Mouse (Mus musculus): ENCODE measurements around the gene Gemin4.

Gene Gemin4

DNA sequence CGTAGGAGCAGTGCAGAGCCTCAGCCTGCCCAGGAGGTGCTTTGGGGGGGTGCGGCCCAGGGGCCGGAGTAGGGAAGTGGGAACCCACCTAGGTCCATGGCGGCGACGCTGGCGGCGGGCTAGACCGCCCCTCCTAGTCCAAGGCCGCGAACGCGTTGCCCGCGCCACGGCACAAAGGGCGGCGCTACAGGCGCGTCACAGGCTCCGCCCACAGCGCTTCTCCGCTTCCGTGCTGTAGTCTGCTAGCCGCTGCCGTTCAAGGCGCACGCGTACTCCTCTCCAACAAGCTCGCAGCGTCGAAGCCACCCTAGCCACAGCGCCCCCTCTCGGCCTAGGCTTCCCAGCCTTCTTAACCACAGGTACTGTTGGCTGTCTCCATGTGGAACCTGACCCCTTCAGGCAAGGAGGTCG is at the start of gene Gemin4, which contains the start of gene Dbil5:
Gene Gemin4 (minus strand): TSS at position 275 of the 411 bp plus-strand sequence.
Gene Dbil5 (plus strand): TSS at position 219 of the 411 bp plus-strand sequence.
- peak; percentile 13; the same call in 1 of the 2 replicates for TF ChIP-seq GATA4 (IDR thresholded peaks at IDR 0.05; ENCODE audit: insufficient replicate concordance, low read length)

DNA sequence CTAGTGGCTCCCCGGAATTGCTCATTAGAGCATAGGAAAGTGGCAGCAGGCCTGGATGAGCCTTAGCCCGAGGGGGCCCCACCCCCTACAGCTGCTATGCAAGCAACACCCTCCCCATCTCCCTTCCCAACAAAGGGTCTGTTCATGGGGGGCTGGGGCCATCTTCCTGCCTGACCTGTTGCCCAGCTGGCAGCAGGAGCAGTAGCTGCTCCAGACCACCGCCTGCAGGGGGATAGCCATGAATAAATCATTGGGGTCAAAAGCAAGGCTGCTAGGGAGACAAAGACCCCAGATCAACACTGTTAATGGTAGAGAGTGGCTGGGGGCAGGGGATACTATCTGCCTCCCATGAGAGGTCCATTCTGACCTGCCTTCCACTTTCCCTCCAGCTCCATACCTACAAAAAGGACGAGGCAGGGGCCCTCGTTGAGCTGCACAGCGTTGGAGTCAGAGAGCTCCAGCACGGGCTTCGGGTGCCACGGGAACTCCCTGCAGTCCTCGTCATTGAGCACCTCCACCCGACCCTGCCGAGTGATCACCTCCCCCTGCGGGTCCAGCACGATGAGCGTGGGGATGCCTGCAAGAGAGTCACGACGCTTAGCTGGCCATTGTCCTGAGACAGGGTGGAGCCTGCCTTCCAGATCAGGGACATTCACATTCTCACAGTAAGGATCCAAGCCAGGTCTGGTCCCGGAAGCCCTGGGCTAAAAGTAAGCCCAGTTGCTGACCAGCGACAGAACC is 45.3 kb upstream of the Gemin4 start:
- TF ChIP-seq GATA4 (IDR thresholded peaks at IDR 0.05; ENCODE audit: insufficient replicate concordance, low read length), result no peak

DNA sequence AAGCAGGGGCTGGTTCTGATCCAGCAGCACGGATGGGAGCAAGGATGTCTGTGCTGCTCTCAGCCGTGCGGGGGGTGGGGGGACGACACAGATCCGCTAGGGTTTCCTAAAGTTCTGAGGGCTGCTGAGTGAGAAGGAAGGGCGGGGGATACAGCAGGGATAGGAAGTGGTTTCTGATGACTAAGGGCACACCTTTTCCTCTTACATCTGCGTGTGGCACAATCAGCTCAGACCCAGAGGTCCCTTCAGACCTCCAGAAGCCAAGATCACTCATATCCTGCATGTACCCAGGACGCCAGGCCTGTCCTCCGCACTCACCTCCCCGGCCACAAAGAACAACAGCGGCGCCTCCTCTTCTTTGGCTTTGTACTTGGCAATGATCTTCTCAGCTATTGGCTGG is 43.8 kb upstream of the Gemin4 start:
- peak; percentile 49; the same call in 1 of the 2 replicates for TF ChIP-seq GATA4 (IDR thresholded peaks at IDR 0.05; ENCODE audit: insufficient replicate concordance, low read length)

DNA sequence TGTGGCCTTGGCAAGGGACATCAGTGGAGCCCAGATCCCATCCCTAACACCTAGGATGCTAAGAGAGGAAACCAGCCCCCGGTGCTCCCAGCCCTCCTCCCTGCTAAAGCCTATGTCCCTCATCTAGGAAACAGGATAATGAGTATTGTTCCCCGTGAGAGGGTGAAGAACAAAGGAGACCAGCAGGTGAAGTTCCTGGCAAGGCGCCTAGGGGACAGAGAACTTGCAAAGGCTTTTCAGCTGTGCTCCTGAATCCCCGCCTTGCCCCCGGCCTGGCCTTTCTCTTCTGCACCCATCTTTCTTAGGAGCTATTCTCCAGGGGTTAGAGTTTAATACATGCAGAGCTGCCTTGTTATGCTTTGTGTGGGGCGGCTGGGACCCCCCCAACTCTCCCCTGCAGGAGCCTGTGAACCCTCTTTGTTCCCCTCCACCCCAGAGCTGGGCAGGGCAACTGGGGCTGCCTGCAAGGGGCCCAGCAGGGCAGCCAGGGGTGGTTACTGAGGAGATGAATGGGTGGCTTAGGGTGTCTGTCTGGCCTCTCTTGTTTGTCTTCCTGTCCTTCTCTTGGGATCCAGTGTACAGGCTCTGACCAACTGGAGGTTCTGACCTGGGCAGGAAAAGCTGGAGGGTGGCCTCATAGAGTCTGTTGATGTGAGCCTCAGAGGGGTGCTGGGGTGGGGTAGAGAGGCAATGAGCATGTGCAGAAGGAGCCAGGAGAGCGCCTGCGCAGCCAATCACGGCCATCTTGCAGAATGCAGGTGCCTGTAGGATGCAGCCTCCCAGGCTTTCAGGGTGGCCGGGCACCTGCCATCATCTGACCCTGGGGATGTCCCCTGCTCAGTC is 43.0 kb upstream of the Gemin4 start:
- no peak for TF ChIP-seq GATA4 (IDR thresholded peaks at IDR 0.05; ENCODE audit: insufficient replicate concordance, low read length)

DNA sequence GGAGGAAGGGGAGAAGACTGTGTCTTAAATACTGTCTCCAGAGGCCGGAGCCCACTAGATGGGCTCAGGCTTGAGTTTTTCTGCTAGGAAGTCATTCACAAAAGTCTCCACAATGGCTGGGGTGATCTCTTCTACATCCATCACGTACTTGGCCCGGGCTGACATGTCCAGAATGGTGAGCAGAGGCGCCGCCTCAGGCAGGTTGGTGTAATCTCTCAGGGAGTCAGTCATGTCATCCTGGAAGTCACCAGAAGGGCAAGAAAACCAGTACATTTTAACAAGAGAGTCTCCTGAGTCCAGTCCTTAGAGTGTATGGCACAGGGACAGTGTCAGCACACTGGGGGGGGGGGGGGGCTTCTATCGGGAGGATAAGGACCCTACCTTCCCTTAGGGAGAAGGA is 41.0 kb upstream of the Gemin4 start:
- TF ChIP-seq GATA4 (IDR thresholded peaks at IDR 0.05; ENCODE audit: insufficient replicate concordance, low read length), result no peak

DNA sequence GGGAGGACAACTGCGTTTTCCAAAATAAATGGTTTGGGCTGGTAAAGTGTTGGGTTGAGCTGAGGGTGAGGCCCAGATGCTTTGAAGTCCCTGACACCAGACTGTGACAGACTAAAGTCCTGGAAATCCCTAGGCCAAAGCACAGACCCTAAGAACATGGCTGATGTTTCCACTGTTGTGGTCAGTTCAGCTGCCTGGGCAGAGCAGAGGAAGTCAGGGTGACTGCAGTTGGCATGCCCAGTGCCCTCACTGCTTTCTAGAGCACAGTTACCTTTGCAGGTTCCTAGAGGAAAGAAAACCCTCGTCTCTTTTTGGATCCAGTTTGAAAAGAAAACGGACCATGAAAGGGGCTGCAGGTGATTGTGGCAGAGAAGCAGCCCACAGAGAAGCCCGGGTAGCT is 39.9 kb upstream of the Gemin4 start:
- no peak for TF ChIP-seq GATA4 (IDR thresholded peaks at IDR 0.05; ENCODE audit: insufficient replicate concordance, low read length)

DNA sequence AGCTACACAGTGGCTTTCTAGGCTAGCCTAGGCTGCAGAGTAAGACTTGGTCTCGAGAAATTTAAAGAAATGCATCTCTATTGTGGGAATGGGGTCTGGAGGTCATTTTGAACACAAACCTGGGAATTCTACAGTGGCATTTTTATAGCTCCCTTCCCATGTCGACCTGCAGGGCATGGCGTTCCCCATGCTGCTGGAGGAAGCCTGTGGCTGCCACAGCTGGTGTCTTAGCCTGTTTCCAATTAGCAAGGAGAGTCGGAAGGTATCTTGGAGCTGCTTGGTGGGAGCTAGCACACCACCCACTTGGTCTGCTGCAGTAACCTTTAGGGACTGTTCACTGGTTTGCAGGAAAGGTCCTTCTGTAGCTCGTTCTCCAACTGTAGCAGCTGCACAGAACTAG is 38.7 kb upstream of the Gemin4 start:
- no peak for TF ChIP-seq GATA4 (IDR thresholded peaks at IDR 0.05; ENCODE audit: insufficient replicate concordance, low read length)

DNA sequence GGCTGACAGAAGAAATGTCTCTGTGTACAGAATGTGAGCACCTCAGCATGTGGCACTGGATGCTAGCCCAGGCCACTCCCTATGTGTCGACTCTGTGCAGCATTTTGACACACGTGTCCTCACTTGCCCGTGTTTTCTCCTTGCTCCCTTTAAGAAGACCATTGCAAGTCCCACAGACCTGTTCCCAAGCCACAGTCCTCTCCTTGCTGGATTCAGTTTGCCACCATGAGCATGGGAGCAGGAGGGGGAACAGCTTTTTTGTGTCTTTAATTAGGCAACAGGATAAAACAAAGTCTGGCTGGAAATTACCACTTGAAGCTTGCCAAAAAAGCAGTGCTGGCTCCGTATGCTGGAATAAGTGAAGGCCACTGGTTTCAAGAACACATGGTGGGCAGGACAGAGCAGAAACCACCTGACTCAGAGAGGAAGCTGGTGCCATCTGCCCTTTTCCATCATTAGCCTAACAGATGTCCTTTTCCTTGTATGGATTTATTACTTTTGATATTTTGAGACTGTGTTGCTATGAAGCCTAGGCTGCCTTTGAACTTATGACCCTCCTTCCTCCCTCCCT is 38.1 kb upstream of the Gemin4 start:
- TF ChIP-seq GATA4 (IDR thresholded peaks at IDR 0.05; ENCODE audit: insufficient replicate concordance, low read length), result no peak

DNA sequence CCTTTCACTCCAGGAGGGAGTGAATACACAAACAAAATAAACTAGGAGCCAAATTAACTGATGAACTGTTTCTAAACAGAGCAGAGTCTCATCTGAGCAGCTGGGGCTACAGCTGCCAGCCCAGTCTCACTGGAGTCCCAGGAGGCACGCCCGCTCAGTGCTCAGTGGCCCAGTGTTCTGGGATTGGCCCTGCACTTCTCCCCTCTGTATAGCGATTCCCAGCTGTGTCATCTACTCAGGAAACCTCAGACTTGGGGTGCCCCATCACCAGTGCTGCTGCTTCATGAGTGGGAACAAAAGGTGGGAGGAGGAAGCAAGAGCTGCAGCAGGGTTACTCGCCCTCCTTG is 36.4 kb upstream of the Gemin4 start:
- TF ChIP-seq GATA4 (IDR thresholded peaks at IDR 0.05; ENCODE audit: insufficient replicate concordance, low read length), result no peak

DNA sequence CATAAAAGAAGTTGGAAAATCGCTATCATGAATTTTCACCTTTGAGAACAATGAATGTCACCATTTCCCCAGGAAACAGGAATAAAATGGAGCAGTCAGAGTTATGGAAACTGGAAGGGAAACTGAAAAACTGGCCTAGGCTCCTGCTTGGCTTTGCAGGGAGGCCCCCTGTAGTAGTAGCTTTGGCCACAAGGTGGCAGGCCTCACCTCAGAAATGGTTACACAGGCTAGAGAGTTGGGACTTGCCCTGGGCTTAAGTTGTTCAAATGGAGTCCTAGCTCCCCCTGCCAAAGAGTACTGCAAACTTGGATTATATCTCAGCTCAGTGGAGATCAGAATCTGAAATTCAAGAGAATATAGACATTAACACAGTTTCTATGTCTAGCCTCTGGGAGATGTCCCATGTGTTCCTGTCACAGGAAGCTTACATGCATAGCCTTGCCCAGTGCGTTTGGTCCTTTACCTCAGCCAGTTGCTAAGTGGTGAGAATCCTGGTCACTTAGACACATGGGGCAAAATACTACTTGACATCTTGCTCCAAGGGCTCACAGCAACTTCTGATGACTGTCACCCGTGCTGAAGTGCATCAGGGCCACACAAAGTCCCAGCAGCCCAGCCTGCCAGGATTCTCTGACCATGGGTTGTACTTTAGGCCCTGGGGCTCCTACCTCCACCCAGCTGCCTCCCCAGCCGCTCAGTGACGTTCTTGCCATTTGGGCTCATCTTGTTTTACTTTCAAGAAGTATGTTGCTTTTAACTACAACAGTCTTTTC is 35.9 kb upstream of the Gemin4 start:
- TF ChIP-seq GATA4 (IDR thresholded peaks at IDR 0.05; ENCODE audit: insufficient replicate concordance, low read length), result no peak

DNA sequence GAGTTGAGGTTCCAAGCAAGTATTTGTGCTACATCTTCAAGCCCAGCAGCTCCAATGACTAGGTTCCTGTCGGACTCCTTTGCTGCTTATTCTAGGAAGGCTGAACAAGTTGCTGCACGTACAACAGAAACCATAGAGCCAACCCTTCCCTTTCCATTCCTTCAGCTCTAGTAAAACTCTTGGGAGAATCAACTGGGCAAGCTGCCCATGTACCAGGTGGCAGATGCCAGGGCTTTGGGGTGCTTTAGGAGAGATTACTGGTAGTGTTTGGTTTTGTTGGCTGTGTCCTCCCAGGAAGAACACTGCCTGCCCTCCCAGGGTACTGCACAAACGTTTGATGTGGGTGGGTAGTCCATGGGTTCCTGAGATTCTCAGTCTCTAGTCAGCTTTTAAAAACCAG is 34.6 kb upstream of the Gemin4 start:
- TF ChIP-seq GATA4 (IDR thresholded peaks at IDR 0.05; ENCODE audit: insufficient replicate concordance, low read length), result no peak

DNA sequence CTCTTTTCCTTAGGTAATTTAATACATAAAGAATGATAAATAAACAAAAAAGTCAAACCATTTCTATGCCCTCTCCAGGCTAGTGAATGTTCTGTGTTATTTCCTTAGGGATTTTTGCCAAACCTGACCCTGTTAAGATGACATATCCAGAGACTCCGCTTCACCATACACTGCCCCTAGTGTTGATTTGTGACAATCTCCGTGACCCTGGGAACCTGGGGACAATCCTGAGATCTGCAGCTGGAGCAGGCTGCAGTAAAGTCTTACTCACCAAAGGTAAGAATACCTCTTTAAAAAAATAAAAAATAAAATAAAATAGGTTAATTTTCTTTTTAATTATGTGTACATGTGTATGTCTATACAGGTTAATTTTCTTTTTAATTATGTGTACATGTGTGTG is 29.8 kb upstream of the Gemin4 start:
- no peak for TF ChIP-seq GATA4 (IDR thresholded peaks at IDR 0.05; ENCODE audit: insufficient replicate concordance, low read length)

DNA sequence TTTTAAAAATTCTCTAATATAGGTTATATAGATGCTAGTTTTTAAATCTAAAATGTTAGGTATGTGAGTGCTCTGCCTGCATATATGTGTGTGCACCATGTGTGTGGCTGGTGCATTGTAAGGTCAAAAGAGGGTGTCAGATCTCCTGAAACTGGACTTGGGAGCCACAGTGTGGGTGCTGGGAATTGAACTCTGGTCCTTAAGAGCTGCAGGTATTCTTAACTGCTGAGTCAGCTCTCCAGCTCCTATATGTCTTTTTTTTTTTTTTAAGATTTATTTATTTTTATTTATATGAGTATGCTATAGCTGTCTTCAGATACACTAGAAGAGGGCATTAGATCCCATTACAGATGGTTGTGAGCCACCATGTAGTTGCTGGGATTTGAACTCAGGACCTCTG is 29.0 kb upstream of the Gemin4 start:
- TF ChIP-seq GATA4 (IDR thresholded peaks at IDR 0.05; ENCODE audit: insufficient replicate concordance, low read length), result no peak

DNA sequence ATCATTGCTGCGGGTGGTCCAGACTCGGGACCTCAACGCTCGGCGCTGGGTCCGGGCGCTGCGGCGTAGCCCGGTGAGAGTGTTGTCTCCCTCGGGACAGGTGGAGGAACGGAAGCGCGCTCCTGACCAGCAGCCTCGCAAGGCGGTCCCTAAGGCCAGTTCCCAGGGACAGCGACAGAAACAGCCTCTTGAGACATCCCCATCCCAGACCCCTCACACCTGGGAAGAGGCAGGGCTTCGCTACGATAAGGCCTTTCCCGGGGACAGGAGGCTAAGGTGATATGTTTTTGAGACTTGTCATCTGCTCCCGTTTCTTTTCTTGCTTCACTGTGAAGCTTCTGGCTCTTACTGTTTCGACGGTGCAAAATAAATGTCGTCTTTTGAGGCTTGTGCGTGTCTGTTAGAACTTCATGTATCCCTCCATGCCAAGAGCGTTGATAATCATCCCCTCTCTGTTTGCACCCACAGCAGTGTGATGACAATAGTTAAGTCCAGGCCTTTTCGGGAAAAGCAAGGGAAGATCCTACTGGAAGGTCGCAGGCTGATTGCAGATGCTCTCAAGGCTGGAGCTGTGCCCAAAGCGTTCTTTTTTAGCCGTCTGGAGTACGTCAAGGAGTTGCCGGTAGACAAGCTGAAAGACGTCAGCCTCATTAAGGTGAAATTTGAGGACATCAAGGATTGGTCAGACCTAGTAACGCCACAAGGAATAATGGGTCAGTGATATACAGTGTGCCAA is 26.5 kb upstream of the Gemin4 start:
- no peak for TF ChIP-seq GATA4 (IDR thresholded peaks at IDR 0.05; ENCODE audit: insufficient replicate concordance, low read length)
